Mouse (Mus musculus) CH12.LX (cell line): ENCODE measurements around the gene Snx4. TPM values are rescaled to one million over a fixed set of nuclear protein-coding genes. Genes with fewer than 3 reads are reported as not detected.

Experiments
- DNase-seq: peaks from one replicate; pipeline ENCODE4 v3.0.0-alpha.2; 2013; ENCODE audit errors: extremely low read depth
- H3K27ac ChIP-seq: 2 replicates; pipeline ENCODE4 v1.5.1; 2012; ENCODE audit warnings: low read depth, mild to moderate bottlenecking, control low read depth, moderate library complexity; ENCODE audit not compliant: insufficient read depth
- H3K27me3 ChIP-seq: replicated peaks from 2 replicates; pipeline ENCODE3; 2012; ENCODE audit warnings: inconsistent platforms
- H3K36me3 ChIP-seq, 2 experiments: replicated peaks in 1 of 2; 2 replicates each; pipeline versions ENCODE3 to v1.6.1; 2012; ENCODE audit warnings: inconsistent platforms in 1 of 2, low read length in 1 of 2, mild to moderate bottlenecking in 1 of 2, mixed read lengths in 1 of 2, moderate library complexity in 1 of 2; ENCODE audit not compliant: control insufficient read depth in 1 of 2, insufficient read depth in 1 of 2
- H3K4me1 ChIP-seq, 2 experiments: 2 replicates each; pipeline ENCODE4 v1.6.1; 2012; ENCODE audit warnings: inconsistent platforms in 1 of 2, moderate library complexity in 1 of 2; ENCODE audit not compliant: insufficient read depth in 2 of 2, control insufficient read depth in 1 of 2
- H3K4me2 ChIP-seq: 2 replicates; pipeline ENCODE4 v1.6.1; 2012; ENCODE audit warnings: low read depth, mild to moderate bottlenecking, control low read depth; ENCODE audit not compliant: poor library complexity, insufficient read depth, severe bottlenecking
- H3K4me3 ChIP-seq, 3 experiments: fragments of 150-350 bp in 1 of 3; sonication (generic) in 1 of 3; replicated peaks in 1 of 3; 2 replicates each; pipeline versions ENCODE3 to v1.5.1; 2011 to 2012; ENCODE audit warnings: low read depth in 2 of 3, low read length in 2 of 3, mild to moderate bottlenecking in 2 of 3, moderate library complexity in 2 of 3, control low read depth in 1 of 3, improper control_type of control experiment in 1 of 3, inconsistent platforms in 1 of 3, mixed read lengths in 1 of 3; ENCODE audit not compliant: poor library complexity in 1 of 3
- H3K79me2 ChIP-seq: replicated peaks from 2 replicates; pipeline ENCODE4 v1.6.1; 2012; ENCODE audit warnings: mild to moderate bottlenecking, moderate library complexity; ENCODE audit not compliant: control insufficient read depth, poor library complexity, insufficient read depth, severe bottlenecking; ENCODE audit errors: extremely low read depth
- H3K9ac ChIP-seq: 2 replicates; pipeline ENCODE4 v1.6.1; 2012; ENCODE audit warnings: low read depth, mild to moderate bottlenecking, control low read depth, moderate library complexity; ENCODE audit not compliant: insufficient read depth
- H3K9me3 ChIP-seq: replicated peaks from 2 replicates; pipeline ENCODE3; 2012; ENCODE audit warnings: low read length, inconsistent platforms, mixed read lengths
- BHLHE40 ChIP-seq: IDR thresholded peaks from 2 replicates; pipeline ENCODE4 v1.6.1; 2011; ENCODE audit warnings: mild to moderate bottlenecking, low read depth, low read length, improper control_type of control experiment
- CHD1 ChIP-seq: IDR thresholded peaks from 2 replicates; pipeline ENCODE4 v1.6.1; 2012; ENCODE audit warnings: low read depth, low read length, improper control_type of control experiment, inconsistent platforms
- CTCF ChIP-seq, 2 experiments: IDR thresholded peaks in 1 of 2; conservative IDR thresholded peaks in 1 of 2; 2 replicates each; pipeline ENCODE4 v1.5.1; 2011 to 2012; ENCODE audit warnings: low read depth in 2 of 2, low read length in 2 of 2, improper control_type of control experiment in 1 of 2, inconsistent platforms in 1 of 2, mild to moderate bottlenecking in 1 of 2, moderate library complexity in 1 of 2
- E2F4 ChIP-seq: IDR thresholded peaks from 2 replicates; pipeline ENCODE4 v1.6.1; 2011; ENCODE audit warnings: low read depth, low read length, improper control_type of control experiment; ENCODE audit not compliant: insufficient replicate concordance
- ELF1 ChIP-seq: IDR thresholded peaks from 2 replicates; pipeline ENCODE4 v1.6.1; 2014; ENCODE audit warnings: low read depth, mild to moderate bottlenecking, inconsistent platforms, low read length, improper control_type of control experiment
- EP300 ChIP-seq: IDR thresholded peaks from 2 replicates; pipeline ENCODE4 v1.6.1; 2011; ENCODE audit warnings: low read length, improper control_type of control experiment
- ETS1 ChIP-seq: conservative IDR thresholded peaks from 2 replicates; pipeline ENCODE4 v1.6.1; 2012; ENCODE audit warnings: low read depth, mild to moderate bottlenecking, inconsistent platforms, low read length, improper control_type of control experiment, moderate library complexity
- GABPA ChIP-seq: IDR thresholded peaks from 2 replicates; pipeline ENCODE4 v1.6.1; 2012; ENCODE audit warnings: low read depth, low read length, improper control_type of control experiment, inconsistent platforms; ENCODE audit not compliant: insufficient replicate concordance
- JUN ChIP-seq: IDR thresholded peaks from 2 replicates; pipeline ENCODE4 v1.6.1; 2011; ENCODE audit warnings: low read depth, mild to moderate bottlenecking, low read length, improper control_type of control experiment, moderate library complexity; ENCODE audit not compliant: insufficient read depth
- JUND ChIP-seq: conservative IDR thresholded peaks from 2 replicates; pipeline ENCODE4 v1.6.1; 2011; ENCODE audit warnings: low read depth, low read length, improper control_type of control experiment
- KAT2A ChIP-seq: IDR thresholded peaks from 2 replicates; pipeline ENCODE4 v1.6.1; 2012; ENCODE audit warnings: low read length, improper control_type of control experiment, inconsistent platforms; ENCODE audit not compliant: insufficient replicate concordance
- MAFK ChIP-seq: IDR thresholded peaks from 2 replicates; pipeline ENCODE4 v1.6.1; 2011; ENCODE audit warnings: low read length, improper control_type of control experiment; ENCODE audit not compliant: insufficient replicate concordance
- MAX ChIP-seq: IDR thresholded peaks from 2 replicates; pipeline ENCODE4 v1.6.1; 2011; ENCODE audit warnings: low read length, improper control_type of control experiment
- MAZ ChIP-seq: IDR thresholded peaks from 2 replicates; pipeline ENCODE4 v1.6.1; 2012; ENCODE audit warnings: low read depth, mild to moderate bottlenecking, inconsistent platforms, low read length, improper control_type of control experiment, moderate library complexity
- MEF2A ChIP-seq: IDR thresholded peaks from 2 replicates; pipeline ENCODE4 v1.6.1; 2014; ENCODE audit warnings: low read depth, mild to moderate bottlenecking, inconsistent platforms, low read length, improper control_type of control experiment, borderline replicate concordance
- MXI1 ChIP-seq: IDR thresholded peaks from 2 replicates; pipeline ENCODE4 v1.6.1; 2011; ENCODE audit warnings: mild to moderate bottlenecking, low read depth, low read length, improper control_type of control experiment
- MYC ChIP-seq: IDR thresholded peaks from 2 replicates; pipeline ENCODE4 v1.6.1; 2011; ENCODE audit warnings: low read depth, mild to moderate bottlenecking, improper control_type of control experiment, low read length
- NELFE ChIP-seq: IDR thresholded peaks from 2 replicates; pipeline ENCODE4 v1.6.1; 2011; ENCODE audit warnings: low read depth, low read length, improper control_type of control experiment
- NRF1 ChIP-seq: IDR thresholded peaks from 2 replicates; pipeline ENCODE4 v1.6.1; 2014; ENCODE audit warnings: low read depth, mild to moderate bottlenecking, inconsistent platforms, low read length, improper control_type of control experiment, moderate library complexity
- PAX5 ChIP-seq: IDR thresholded peaks from 2 replicates; pipeline ENCODE4 v1.6.1; 2012; ENCODE audit warnings: low read length, inconsistent platforms, mixed read lengths
- POLR2A ChIP-seq: IDR thresholded peaks from 2 replicates; pipeline ENCODE4 v1.6.1; 2011; ENCODE audit warnings: low read depth, mild to moderate bottlenecking, improper control_type of control experiment, low read length
- RAD21 ChIP-seq: IDR thresholded peaks from 2 replicates; pipeline ENCODE4 v1.6.1; 2011; ENCODE audit warnings: low read depth, mild to moderate bottlenecking, low read length, improper control_type of control experiment, moderate library complexity
- RCOR1 ChIP-seq: conservative IDR thresholded peaks from 2 replicates; pipeline ENCODE4 v1.6.1; 2012; ENCODE audit warnings: low read depth, mild to moderate bottlenecking, inconsistent platforms, low read length, improper control_type of control experiment
- SMC3 ChIP-seq: IDR thresholded peaks from 2 replicates; pipeline ENCODE4 v1.6.1; 2011; ENCODE audit warnings: low read depth, low read length, improper control_type of control experiment
- TBP ChIP-seq: conservative IDR thresholded peaks from 2 replicates; pipeline ENCODE4 v1.6.1; 2011; ENCODE audit warnings: low read depth, low read length, improper control_type of control experiment
- TCF12 ChIP-seq: IDR thresholded peaks from 2 replicates; pipeline ENCODE4 v1.6.1; 2014; ENCODE audit warnings: low read depth, mild to moderate bottlenecking, inconsistent platforms, low read length, improper control_type of control experiment
- USF1 ChIP-seq: IDR thresholded peaks from 2 replicates; pipeline ENCODE4 v1.6.1; 2014; ENCODE audit warnings: low read depth, mild to moderate bottlenecking, inconsistent platforms, low read length, improper control_type of control experiment
- USF2 ChIP-seq: conservative IDR thresholded peaks from 2 replicates; pipeline ENCODE4 v1.6.1; 2011; ENCODE audit warnings: low read depth, low read length, improper control_type of control experiment
- ZC3H11A ChIP-seq: IDR thresholded peaks from 2 replicates; pipeline ENCODE4 v1.6.1; 2012; ENCODE audit warnings: low read depth, mild to moderate bottlenecking, inconsistent platforms, low read length, improper control_type of control experiment
- ZMIZ1 ChIP-seq: IDR thresholded peaks from 2 replicates; pipeline ENCODE4 v1.6.1; 2012; ENCODE audit warnings: low read depth, mild to moderate bottlenecking, inconsistent platforms, low read length, improper control_type of control experiment
- ZNF384 ChIP-seq: IDR thresholded peaks from 2 replicates; pipeline ENCODE4 v1.6.1; 2012; ENCODE audit warnings: low read depth, low read length, improper control_type of control experiment, inconsistent platforms
- dilution Hi-C: fragments of 300-500 bp; cut with MboI; formaldehyde crosslinking; loops from 2 replicates; pipeline ENCODE4 v1.14.3; 2020; ENCODE audit warnings: low sequenced_read_pairs; ENCODE audit not compliant: extremely low pct_unique_long_range_greater_than_20kb, extremely low pct_ligation_motif_present
- in situ Hi-C: fragments of 300-500 bp; cut with MboI; formaldehyde crosslinking; loops from 3 replicates; pipeline ENCODE4 v1.14.3; 2019; ENCODE audit warnings: low sequenced_read_pairs, low pct_ligation_motif_present, low pct_unique_long_range_greater_than_20kb, mixed read lengths
- polyA plus RNA-seq: library from polyadenylated mRNA; unstranded; fragments of >175 nt; gene quantifications from 2 replicates; pipeline ENCODE4 v1.2.1, GENCODE M21; 2012; ENCODE audit warnings: low read depth; ENCODE audit not compliant: insufficient read length
- total RNA-seq, 2 experiments: library from RNA; depleted of rRNA; stranded (reverse); fragments of 300-350 nt in 1 of 2; fragments of >200 nt in 1 of 2; gene quantifications; 2 replicates each; pipeline ENCODE4 v1.2.3; 2012 to 2014

The Snx4 gene
- total and polyA plus RNA-seq, 3 experiments: 77.9 to 168 (median 105) TPM

DNA sequence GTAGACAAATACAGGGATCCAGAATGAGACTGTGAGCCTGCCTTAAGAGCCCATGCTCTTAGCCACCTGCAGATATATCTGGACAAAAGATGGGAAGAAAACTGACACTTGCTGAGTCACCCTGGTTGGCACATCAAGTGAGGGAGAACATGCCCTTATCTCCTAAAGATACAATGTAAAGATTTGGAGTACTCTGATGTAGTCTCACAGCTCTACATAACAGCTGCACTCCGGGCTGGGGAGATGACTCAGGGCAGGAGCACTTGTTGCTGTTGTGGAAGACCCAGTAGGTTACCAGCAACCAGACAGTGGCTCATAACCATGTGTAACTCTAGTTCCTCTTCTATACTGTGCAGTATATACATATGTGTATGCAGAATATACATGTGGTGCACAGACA is 31.8 kb downstream of the Snx4 start:
- dilution Hi-C loops (no loop called here), in situ Hi-C loops (no loop called here)
- no peaks in the 10 kb centered on the region for H3K9me3 ChIP-seq
- H3K4me3 ChIP-seq: no peak overlapping the region
- 0 out of 2 replicates have a peak, but pooled peaks cover 2% of the 10 kb centered on the region for H3K79me2 ChIP-seq
- no peak for TF ChIP-seq KAT2A
- no peak for TF ChIP-seq BHLHE40
- no peak for TF ChIP-seq TBP
- TF ChIP-seq MXI1: no peak
- no peak for TF ChIP-seq CHD1
- TF ChIP-seq ZNF384: no peak
- TF ChIP-seq GABPA: no peak
- no peak for TF ChIP-seq EP300
- no peak for TF ChIP-seq TCF12
- no peak for TF ChIP-seq NRF1
- TF ChIP-seq MAX: no peak
- no peak for TF ChIP-seq USF2
- no peak for TF ChIP-seq PAX5
- TF ChIP-seq E2F4: no peak
- TF ChIP-seq MEF2A: no peak
- TF ChIP-seq JUND: no peak
- TF ChIP-seq ELF1: no peak
- no peak for TF ChIP-seq ZC3H11A
- no peak for TF ChIP-seq CTCF (conservative IDR thresholded peaks at IDR 0.05 in 1 of 2, IDR thresholded peaks at IDR 0.05 in 1 of 2; ENCODE audit: low read depth in 2 of 2, low read length in 2 of 2)
- H3K27ac ChIP-seq: no peak overlapping the region
- H3K36me3 ChIP-seq: peaks cover 65 to 89% of the 10 kb centered on the region in 2 experiments
- no peak overlapping the region for H3K4me2 ChIP-seq
- H3K27me3 ChIP-seq: no peaks in the 10 kb centered on the region
- no peak overlapping the region for H3K9ac ChIP-seq
- peaks cover 2 to 22% of the 10 kb centered on the region in 2 experiments; a peak in 3 of 4 replicates for H3K4me1 ChIP-seq
- DNase-seq: no peak

DNA sequence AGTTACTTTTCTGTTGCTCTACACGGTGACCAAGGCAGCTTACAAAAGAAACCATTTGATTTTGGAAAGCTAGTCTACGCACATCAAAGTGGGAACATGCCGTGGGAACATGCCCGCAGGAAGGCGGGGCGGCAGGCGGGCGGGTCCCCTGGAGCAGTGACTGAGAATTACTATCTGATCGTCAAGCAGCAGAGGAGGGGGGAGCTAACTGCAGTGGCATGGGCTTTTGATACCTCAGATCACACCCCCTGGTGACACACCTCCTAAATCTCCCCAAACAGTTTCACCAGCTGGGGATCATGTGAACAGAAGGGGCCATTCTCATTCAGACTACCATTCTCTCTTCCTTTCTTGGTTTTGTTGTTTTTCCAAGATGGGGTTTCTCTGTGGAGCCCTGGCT is 37.3 kb downstream of the Snx4 start:
- Histone ChIP-seq H3K36me3 (peaks cover 68 to 93% of the 10 kb centered on the region in 2 experiments), H3K4me1 (no peaks in the 10 kb centered on the region), H3K4me3 (no peak overlapping the region), H3K9me3 (peaks cover 11% of the 10 kb centered on the region), H3K4me2 (no peak overlapping the region), H3K79me2 (no peaks in the 10 kb centered on the region), H3K27me3 (no peaks in the 10 kb centered on the region), H3K9ac (no peak overlapping the region), H3K27ac (no peak overlapping the region)
- no peak for TF ChIP-seq RAD21
- TF ChIP-seq MXI1: no peak
- no peak for TF ChIP-seq MAFK
- TF ChIP-seq TBP: no peak
- no peak for TF ChIP-seq MYC
- no peak for TF ChIP-seq ETS1
- no peak for TF ChIP-seq SMC3
- TF ChIP-seq ZMIZ1: no peak
- no peak for TF ChIP-seq CHD1
- TF ChIP-seq PAX5: no peak
- no peak for TF ChIP-seq MAZ
- TF ChIP-seq USF1: no peak
- TF ChIP-seq POLR2A: no peak
- TF ChIP-seq RCOR1: no peak
- TF ChIP-seq NELFE: no peak
- TF ChIP-seq JUN: no peak
- dilution Hi-C loops (no loop called here), in situ Hi-C loops (no loop called here)
- DNase-seq: no peak
